Mouse (Mus musculus): ENCODE results near the gene Tspan14.

The Tspan14 gene

GRCm38 (mm10) chr14:40949730-40950614 lies 16.6 kb downstream of the Tspan14 start:
- DNase-seq = peak; percentile 64

- no peak for DNase-seq
These were observed 17.6 kb downstream of the Tspan14 start for GRCm38 (mm10) chr14:40949047-40949446.

- DNase-seq = no peak
These were observed 18.1 kb downstream of the Tspan14 start for GRCm38 (mm10) chr14:40948522-40948921.

- DNase-seq = no peak
These were observed 18.9 kb downstream of the Tspan14 start for GRCm38 (mm10) chr14:40947431-40948394.

GRCm38 (mm10) chr14:40943802-40944201 lies 22.8 kb downstream of the Tspan14 start:
- no peak for DNase-seq

- no peak for DNase-seq
These were observed 24.2 kb downstream of the Tspan14 start for GRCm38 (mm10) chr14:40942429-40942828.

- no peak for DNase-seq
These were observed 28.1 kb downstream of the Tspan14 start for GRCm38 (mm10) chr14:40938380-40938987.

GRCm38 (mm10) chr14:40937052-40937451 lies 29.6 kb downstream of the Tspan14 start:
- DNase-seq = no peak

GRCm38 (mm10) chr14:40935481-40935880 lies 31.1 kb downstream of the Tspan14 start:
- DNase-seq = no peak

GRCm38 (mm10) chr14:40935054-40935453 lies 31.6 kb downstream of the Tspan14 start:
- no peak for DNase-seq

- DNase-seq = no peak
These were observed 33.3 kb downstream of the Tspan14 start for GRCm38 (mm10) chr14:40933328-40933727.

- DNase-seq = peak; percentile 67
These were observed 34.4 kb downstream of the Tspan14 start for GRCm38 (mm10) chr14:40932225-40932624.

- DNase-seq = peak; percentile 87
These were observed 35.3 kb downstream of the Tspan14 start for GRCm38 (mm10) chr14:40931115-40931829.

- no peak for DNase-seq
These were observed 36.7 kb downstream of the Tspan14 start for GRCm38 (mm10) chr14:40929943-40930342.

GRCm38 (mm10) chr14:40928897-40929296 lies 37.7 kb downstream of the Tspan14 start:
- peak; percentile 78 for DNase-seq

GRCm38 (mm10) chr14:40927041-40927440 lies 39.6 kb downstream of the Tspan14 start:
- DNase-seq = peak; percentile 50

GRCm38 (mm10) chr14:40924378-40925113 lies 42.1 kb downstream of the Tspan14 start:
- peak; percentile 76 for DNase-seq

- no peak for DNase-seq
These were observed 45.4 kb downstream of the Tspan14 start for GRCm38 (mm10) chr14:40921241-40921640.

GRCm38 (mm10) chr14:40919521-40919920 lies 47.1 kb downstream of the Tspan14 start:
- DNase-seq = no peak

GRCm38 (mm10) chr14:40918477-40918876 lies 48.1 kb downstream of the Tspan14 start:
- DNase-seq = peak; percentile 56

GRCm38 (mm10) chr14:40917632-40918031 lies 49.0 kb downstream of the Tspan14 start:
- peak; percentile 96 for DNase-seq

GRCm38 (mm10) chr14:40916667-40917066 lies 49.9 kb downstream of the Tspan14 start:
- no peak for DNase-seq

Data from kidney, adult 9 months (tissue).